Mouse (Mus musculus) intestine, embryonic 14.5 days (tissue): ENCODE measurements around the gene Slc6a4. TPM values are rescaled to one million over a fixed set of nuclear protein-coding genes. Genes with fewer than 3 reads are reported as not detected.

ENCODE experiments used
- ATAC-seq: fragments of 200-750 bp; cut with Nextera tagmentation; replicated peaks from 2 replicates; pipeline ENCODE4 v1.8.0; 2017; ENCODE audit warnings: low read depth, moderate number of reproducible peaks, moderate TSS enrichment, moderate library complexity; ENCODE audit not compliant: low FRiP score, low TSS enrichment
- DNase-seq: peaks from one replicate; pipeline ENCODE4 v3.0.0-alpha.2; 2018; ENCODE audit warnings: low spot score
- H3K27ac ChIP-seq: fragments of 300-500 bp; sonication (generic); 2 replicates; pipeline ENCODE4 v1.5.1; 2014; ENCODE audit warnings: low read depth, mild to moderate bottlenecking, control low read depth
- H3K27me3 ChIP-seq: fragments of 300-500 bp; sonication (generic); replicated peaks from 2 replicates; pipeline ENCODE4 v1.6.1; 2014; ENCODE audit warnings: low read length, control low read depth; ENCODE audit not compliant: control insufficient read depth, insufficient read depth
- H3K36me3 ChIP-seq: fragments of 300-500 bp; sonication (generic); 2 replicates; pipeline ENCODE4 v1.6.1; 2014; ENCODE audit warnings: low read length, control low read depth; ENCODE audit not compliant: control insufficient read depth, insufficient read depth
- H3K4me1 ChIP-seq: fragments of 300-500 bp; sonication (generic); replicated peaks from 2 replicates; pipeline ENCODE4 v1.6.1; 2014; ENCODE audit warnings: low read length, control low read depth, mixed read lengths; ENCODE audit not compliant: control insufficient read depth, insufficient read depth
- H3K4me2 ChIP-seq: fragments of 300-500 bp; sonication (generic); 2 replicates; pipeline ENCODE4 v1.6.1; 2014; ENCODE audit warnings: low read length
- H3K4me3 ChIP-seq: fragments of 300-500 bp; sonication (generic); 2 replicates; pipeline ENCODE4 v1.5.1; 2014; ENCODE audit warnings: low read depth, low read length, control low read depth, mixed read lengths
- H3K9ac ChIP-seq: fragments of 300-500 bp; sonication (generic); 2 replicates; pipeline ENCODE4 v1.6.1; 2014; ENCODE audit warnings: mild to moderate bottlenecking, low read length
- H3K9me3 ChIP-seq: fragments of 300-500 bp; sonication (generic); 2 replicates; pipeline ENCODE4 v1.6.1; 2016; ENCODE audit warnings: low read length, control low read depth; ENCODE audit not compliant: control insufficient read depth
- WGBS: fragments of 180-500 bp; shearing (Covaris S2); extraction: QIAGEN DNeasy Blood & Tissue Kit; methylation state at CpG from one replicate; pipeline ENCODE4 v1.1.7; 2014; 5-methylcytosine and 5-hydroxymethylcytosine counted together
- microRNA counts: library from miRNA; unstranded; fragments of <30 nt; microRNA quantifications from one replicate; lab custom pipeline; 2016
- microRNA-seq: library from miRNA; unstranded; fragments of <30 nt; microRNA quantifications from one replicate; pipeline ENCODE4, GENCODE M21; 2016
- polyA plus RNA-seq: library from polyadenylated mRNA; unstranded; fragments of >200 nt; fragmentation: Nextera tagmentation; extraction: Ambion mirVana; gene quantifications from 2 replicates; pipeline ENCODE4 v1.2.1, GENCODE M21; 2014

Slc6a4 gene
- polyA plus RNA-seq, 1 experiment from 2014 or later: 7.0 TPM

- no peaks in the 10 kb centered on the region; the same call in 1 of the 2 replicates for H3K27me3 ChIP-seq
- peak within 1 kb of the TSS; percentile 62 for H3K4me3 ChIP-seq
- peak; percentile 95 for DNase-seq
- peak; percentile 99 for ATAC-seq
- no peaks in the 10 kb centered on the region for H3K4me1 ChIP-seq
- H3K4me2 ChIP-seq: peak within 1 kb of the TSS; percentile 64
- H3K36me3 ChIP-seq: peaks cover 29% of the 10 kb centered on the region
- 4% methylated on average over 48 of the region's 48 CpGs for WGBS
- H3K9me3 ChIP-seq: no peaks in the 10 kb centered on the region
- peak within 1 kb of the TSS; percentile 84 for H3K27ac ChIP-seq
- H3K9ac ChIP-seq: peak within 1 kb of the TSS; percentile 76
Observed at GRCm38 (mm10) chr11:77078273-77079134, 80.1 kb downstream of the Slc6a4 start, which contains the start of gene Nsrp1. Gene Nsrp1 (minus strand): TSS chr11:77078435.

- ATAC-seq (no peak), DNase-seq (no peak)
- Histone ChIP-seq H3K9ac (no peak overlapping the region), H3K4me1 (no peaks in the 10 kb centered on the region), H3K36me3 (peaks cover 20% of the 10 kb centered on the region), H3K4me3 (no peak overlapping the region), H3K9me3 (no peaks in the 10 kb centered on the region), H3K27ac (no peak overlapping the region), H3K4me2 (no peak overlapping the region), H3K27me3 (no peaks in the 10 kb centered on the region; the same call in 1 of the 2 replicates)
- WGBS: 92% methylated on average over 1 of the region's 1 CpGs
Observed at GRCm38 (mm10) chr11:77079361-77079760, 81.0 kb downstream of the Slc6a4 start.

MicroRNAs within 50 kb of the gene (microRNA counts, 519-probe panel; counts per million panel counts)
- 3,807 counts per million, percentile 55 among the panel's probes with 10 or more counts for microRNA mmu-miR-423-3p (lab: Ali Mortazavi, UCI)
- microRNA mmu-miR-423-5p (lab: Ali Mortazavi, UCI): 3,824 counts per million, percentile 56 among the panel's probes with 10 or more counts

Small RNAs within 50 kb of the gene (microRNA-seq; reads per million reads assigned to microRNA genes)
- 4,220 reads per million, percentile 90 among the genes with 10 or more reads in this experiment for gene Mir423

Other genes with a start within 250 kb of the Slc6a4 start
- gene Gosr1, start 235.0 kb upstream of the Slc6a4 start, polyA plus RNA-seq: 31.6 and 34.1 TPM in 2 replicates
- gene Cpd, start 151.6 kb upstream of the Slc6a4 start, polyA plus RNA-seq: 17.5 and 20.9 TPM in 2 replicates
- 0.26 and 0.43 TPM in 2 replicates for gene Tmigd1, start 96.4 kb upstream of the Slc6a4 start, polyA plus RNA-seq
- gene Blmh, start 73.8 kb upstream of the Slc6a4 start, polyA plus RNA-seq: 101 and 118 TPM in 2 replicates
- 53.3 and 53.6 TPM in 2 replicates for gene Nsrp1, start 79.8 kb downstream of the Slc6a4 start, polyA plus RNA-seq
- 0.28 and 0.58 TPM in 2 replicates for gene Efcab5, start 190.4 kb downstream of the Slc6a4 start, polyA plus RNA-seq
- gene Ssh2, start 217.7 kb downstream of the Slc6a4 start, polyA plus RNA-seq: 9.4 and 10.6 TPM in 2 replicates